In genomic region chr10:4065295-4066084, GRCm38 (mm10) we compare ENCODE assay signal across 16 mouse cellular contexts.
DNase-seq lines count a peak whose midpoint lies in the region; ATAC-seq and TF ChIP-seq lines count a peak whose summit lies in the region.
"Had no signal": no experiment of that assay in that cellular context is flagged by ENCODE, and none has a peak within 500 bp of the region (broad histone marks: within the 10 kb centered on the region; RNA-seq: fewer than 3 reads in every experiment).

No protein-coding gene starts in this region.

- no peak overlapping the region for H3K27ac ChIP-seq in embryonic facial prominence, embryonic 14.5 days (replicated peaks; ENCODE audit: low read depth, low read length)
- no peak overlapping the region for H3K27ac ChIP-seq in embryonic facial prominence, embryonic 10.5 days (replicated peaks)
- H3K27ac ChIP-seq in heart, embryonic 12.5 days (ENCODE audit: poor library complexity, severe bottlenecking): no peak overlapping the region
- H3K27ac ChIP-seq in midbrain, postnatal 0 days (ENCODE audit: low read depth, low read length): no peak overlapping the region
- H3K27ac ChIP-seq: embryonic facial prominence, embryonic 13.5 days; hindbrain, embryonic 10.5 days had no signal

- H3K4me1 ChIP-seq in embryonic facial prominence, embryonic 14.5 days (ENCODE audit: control insufficient read depth, insufficient read depth, low read length): no peaks in the 10 kb centered on the region
- no peaks in the 10 kb centered on the region for H3K4me1 ChIP-seq in embryonic facial prominence, embryonic 10.5 days
- H3K4me1 ChIP-seq in heart, embryonic 12.5 days (replicated peaks): peaks cover 6% of the 10 kb centered on the region; the same call in 1 of the 2 replicates
- no peaks in the 10 kb centered on the region for H3K4me1 ChIP-seq in midbrain, postnatal 0 days (ENCODE audit: insufficient read depth, low read length)
- H3K4me1 ChIP-seq: hindbrain, embryonic 10.5 days had no signal

- WGBS in embryonic facial prominence, embryonic 14.5 days: 66% methylated on average over 15 of the region's 15 CpGs
- 89% methylated on average over 15 of the region's 15 CpGs for WGBS in embryonic facial prominence, embryonic 10.5 days
- WGBS in heart, embryonic 12.5 days: 82% methylated on average over 15 of the region's 15 CpGs
- 60% methylated on average over 15 of the region's 15 CpGs for WGBS in midbrain, postnatal 0 days

- H3K4me3 ChIP-seq in embryonic facial prominence, embryonic 14.5 days (ENCODE audit: low read depth, low read length): no peak overlapping the region
- no peak overlapping the region for H3K4me3 ChIP-seq in embryonic facial prominence, embryonic 10.5 days
- H3K4me3 ChIP-seq in heart, embryonic 12.5 days: no peak overlapping the region
- no peak overlapping the region for H3K4me3 ChIP-seq in midbrain, postnatal 0 days (ENCODE audit: low read depth, low read length)
- H3K4me3 ChIP-seq: embryonic facial prominence, embryonic 13.5 days; hindbrain, embryonic 10.5 days had no signal

- H3K36me3 ChIP-seq in embryonic facial prominence, embryonic 14.5 days (ENCODE audit: control insufficient read depth, insufficient read depth, low read length): no peaks in the 10 kb centered on the region
- H3K36me3 ChIP-seq in embryonic facial prominence, embryonic 10.5 days (replicated peaks): peaks cover 27% of the 10 kb centered on the region
- H3K36me3 ChIP-seq in heart, embryonic 12.5 days: peaks cover 16% of the 10 kb centered on the region
- H3K36me3 ChIP-seq in midbrain, postnatal 0 days (ENCODE audit: insufficient read depth, low read length): no peaks in the 10 kb centered on the region
- H3K36me3 ChIP-seq: embryonic facial prominence, embryonic 13.5 days had no signal

- H3K9me3 ChIP-seq in embryonic facial prominence, embryonic 14.5 days (ENCODE audit: control insufficient read depth, low read length): no peaks in the 10 kb centered on the region
- no peaks in the 10 kb centered on the region for H3K9me3 ChIP-seq in embryonic facial prominence, embryonic 10.5 days
- H3K9me3 ChIP-seq in heart, embryonic 12.5 days (replicated peaks): no peaks in the 10 kb centered on the region
- H3K9me3 ChIP-seq in midbrain, postnatal 0 days (ENCODE audit: low read length): no peaks in the 10 kb centered on the region
- H3K9me3 ChIP-seq: embryonic facial prominence, embryonic 13.5 days; hindbrain, embryonic 10.5 days had no signal

- no peak for TF ChIP-seq CTCF in midbrain, postnatal 0 days (IDR thresholded peaks at IDR 0.05)

- no peak overlapping the region for H3K9ac ChIP-seq in embryonic facial prominence, embryonic 14.5 days (ENCODE audit: low read depth, low read length)
- H3K9ac ChIP-seq in heart, embryonic 12.5 days: no peak overlapping the region
- no peak overlapping the region for H3K9ac ChIP-seq in midbrain, postnatal 0 days (replicated peaks; ENCODE audit: low read length, poor library complexity, severe bottlenecking)
- H3K9ac ChIP-seq: embryonic facial prominence, embryonic 13.5 days; forebrain, postnatal 0 days; liver, postnatal 0 days had no signal

- H3K27me3 ChIP-seq in embryonic facial prominence, embryonic 14.5 days (replicated peaks; ENCODE audit: control insufficient read depth, insufficient read depth, low read length): no peaks in the 10 kb centered on the region
- no peaks in the 10 kb centered on the region for H3K27me3 ChIP-seq in embryonic facial prominence, embryonic 10.5 days (replicated peaks; ENCODE audit: low read depth, poor library complexity, severe bottlenecking)
- H3K27me3 ChIP-seq in heart, embryonic 12.5 days (replicated peaks): no peaks in the 10 kb centered on the region
- no peaks in the 10 kb centered on the region for H3K27me3 ChIP-seq in midbrain, postnatal 0 days (ENCODE audit: insufficient read depth, low read length)
- H3K27me3 ChIP-seq: embryonic facial prominence, embryonic 13.5 days; Patski had no signal

- DNase-seq in embryonic facial prominence, embryonic 14.5 days (ENCODE audit: low spot score): peak; percentile 53
- no peak for DNase-seq in embryonic facial prominence, embryonic 10.5 days (ENCODE audit: low spot score)
- DNase-seq in urinary bladder, postnatal 25 days (ENCODE audit: low spot score): peak; percentile 26
- DNase-seq in urinary bladder, postnatal 4 days (ENCODE audit: low spot score in 2 of 2): no peak
- peak; percentile 33 for DNase-seq in lung, postnatal 25 days (ENCODE audit: low spot score)
- DNase-seq in midbrain, postnatal 0 days (ENCODE audit: low spot score): no peak
- DNase-seq in liver: no peak
- DNase-seq: adrenal gland, postnatal 36 days; cerebellum, adult 8-10 months; forebrain, postnatal 0 days; liver, postnatal 0 days had no signal

- H3K4me2 ChIP-seq in embryonic facial prominence, embryonic 14.5 days (ENCODE audit: low read depth, low read length): no peak overlapping the region
- H3K4me2 ChIP-seq in heart, embryonic 12.5 days: no peak overlapping the region
- no peak overlapping the region for H3K4me2 ChIP-seq in midbrain, postnatal 0 days (ENCODE audit: low read depth, low read length, poor library complexity, severe bottlenecking)
- H3K4me2 ChIP-seq: embryonic facial prominence, embryonic 13.5 days had no signal

- ATAC-seq in embryonic facial prominence, embryonic 14.5 days (ENCODE audit: low read depth): no peak
- no peak for ATAC-seq in heart, embryonic 12.5 days (ENCODE audit: insufficient number of reproducible peaks, low FRiP score)
- ATAC-seq in midbrain, postnatal 0 days (ENCODE audit: low FRiP score): no peak
- ATAC-seq: forebrain, postnatal 0 days; intestine, embryonic 16.5 days; liver, postnatal 0 days; Patski had no signal

Comparison
In these comparisons a context has a peak if more than half of its experiments do, and no peak if none do; other contexts are left out.
1. DNase-seq: peak in embryonic facial prominence, embryonic 14.5 days (single experiment), urinary bladder, postnatal 25 days (single experiment) and lung, postnatal 25 days (single experiment); none in embryonic facial prominence, embryonic 10.5 days (single experiment), urinary bladder, postnatal 4 days (0 of 2), midbrain, postnatal 0 days (single experiment) and liver (single experiment).